Mouse (Mus musculus): ENCODE results near the gene Med12l.

DNA sequence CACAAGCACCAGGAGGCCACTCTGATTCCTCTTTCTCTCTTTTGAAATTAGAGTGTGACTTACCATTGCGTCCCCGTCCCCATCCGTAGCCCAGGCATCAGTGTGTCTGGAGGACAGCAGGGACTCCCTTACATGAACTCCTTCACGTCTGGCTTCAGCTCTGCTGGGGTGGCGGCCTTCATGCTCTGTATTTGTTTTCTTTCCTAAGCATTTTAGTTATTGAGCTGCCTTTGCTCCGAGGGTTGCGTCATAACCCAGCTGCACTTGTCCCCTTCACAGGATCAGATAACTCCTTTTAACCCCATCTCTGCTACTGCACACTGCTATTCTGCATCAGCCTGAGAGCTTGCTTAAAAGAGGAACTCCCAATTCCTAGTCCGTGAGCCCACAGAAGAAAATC lies 124.8 kb downstream of the Med12l start:
- no peak for TF ChIP-seq CTCF (IDR thresholded peaks at IDR 0.05; ENCODE audit: low read depth)
- TF ChIP-seq EP300 (IDR thresholded peaks at IDR 0.05; ENCODE audit: low read depth): no peak
